Mouse (Mus musculus) gastrocnemius, adult 8-10 months (tissue): ENCODE data around the gene Eif3c. TPM values are rescaled to one million over a fixed set of nuclear protein-coding genes. Genes with fewer than 3 reads are reported as not detected.

Source experiments
- DNase-seq, 2 experiments: peaks; one replicate each; pipeline ENCODE4 v3.0.0; 2022; ENCODE audit warnings: low spot score in 2 of 2
- total RNA-seq, 4 experiments: library from RNA; stranded (reverse); gene quantifications; 2 replicates each; pipeline ENCODE4 v1.2.4; 2022

Eif3c gene
- total RNA-seq: 100 to 1,000 TPM; 151 to 172 (median 160) TPM

- DNase-seq: peak; percentile 64 to 71
These were observed at the start of gene Eif3c for GRCm38 (mm10) chr7:126566094-126566765. TSS of gene Eif3c (minus strand) at chr7:126566411.

- no peak for DNase-seq
These were observed 46.5 kb upstream of the Eif3c start for GRCm38 (mm10) chr7:126612736-126613135.

- no peak for DNase-seq
These were observed 41.6 kb upstream of the Eif3c start for GRCm38 (mm10) chr7:126607796-126608195.

- DNase-seq: peak; percentile 71 to 72
These were observed 40.9 kb upstream of the Eif3c start for GRCm38 (mm10) chr7:126607064-126607463.

GRCm38 (mm10) chr7:126606611-126607010 is 40.4 kb upstream of the Eif3c start:
- DNase-seq: no peak

- DNase-seq: no peak
These were observed 36.4 kb upstream of the Eif3c start for GRCm38 (mm10) chr7:126602650-126603049.

- no peak for DNase-seq
These were observed 35.7 kb upstream of the Eif3c start for GRCm38 (mm10) chr7:126601896-126602295.

- DNase-seq: no peak
These were observed 32.7 kb upstream of the Eif3c start for GRCm38 (mm10) chr7:126598919-126599318.

- DNase-seq: no peak
These were observed 30.2 kb upstream of the Eif3c start for GRCm38 (mm10) chr7:126596414-126596813.

- no peak for DNase-seq
These were observed 29.7 kb upstream of the Eif3c start for GRCm38 (mm10) chr7:126595890-126596289.

GRCm38 (mm10) chr7:126594862-126595561 is 28.8 kb upstream of the Eif3c start, which contains the start of gene Il27:
TSS of gene Il27 (minus strand) at chr7:126594941.
- no peak for DNase-seq

GRCm38 (mm10) chr7:126587779-126588178 is 21.6 kb upstream of the Eif3c start:
- peak in 1 of 2 experiments; percentile 31 for DNase-seq

GRCm38 (mm10) chr7:126586839-126587238 is 20.6 kb upstream of the Eif3c start:
- peak; percentile 31 to 37 for DNase-seq

- no peak for DNase-seq
These were observed 19.5 kb upstream of the Eif3c start, which contains the start of gene Cln3 for GRCm38 (mm10) chr7:126585717-126586116. TSS of gene Cln3 (minus strand) at chr7:126585817.

- no peak for DNase-seq
These were observed 18.3 kb upstream of the Eif3c start, which contains the start of gene Apobr for GRCm38 (mm10) chr7:126584506-126584977. TSS of gene Apobr (plus strand) at chr7:126584942.

- DNase-seq: no peak
These were observed 17.6 kb upstream of the Eif3c start for GRCm38 (mm10) chr7:126583761-126584160.

- DNase-seq: peak; percentile 79 to 85
These were observed 17.1 kb upstream of the Eif3c start for GRCm38 (mm10) chr7:126583251-126583709.

- DNase-seq: no peak
These were observed 16.5 kb upstream of the Eif3c start for GRCm38 (mm10) chr7:126582759-126583158.

GRCm38 (mm10) chr7:126581661-126582060 is 15.4 kb upstream of the Eif3c start:
- DNase-seq: no peak

GRCm38 (mm10) chr7:126579172-126579571 is 13.0 kb upstream of the Eif3c start:
- DNase-seq: no peak

GRCm38 (mm10) chr7:126576946-126577345 is 10.7 kb upstream of the Eif3c start:
- no peak for DNase-seq

GRCm38 (mm10) chr7:126565693-126566092 is 518 bp downstream of the Eif3c start:
- DNase-seq: no peak
